Mouse (Mus musculus) heart, embryonic 12.5 days (tissue): ENCODE data around the gene Gm20661. TPM values are rescaled to one million over a fixed set of nuclear protein-coding genes. Genes with fewer than 3 reads are reported as not detected.

Experiments used
- ATAC-seq: fragments of 200-750 bp; cut with Nextera tagmentation; 2 replicates; pipeline ENCODE4 v1.8.0; 2017; ENCODE audit warnings: moderate TSS enrichment, moderate library complexity; ENCODE audit not compliant: insufficient number of reproducible peaks, low FRiP score
- H3K27ac ChIP-seq: fragments of 300-500 bp; sonication (generic); 2 replicates; pipeline ENCODE4 v1.5.1; 2016; ENCODE audit warnings: mild to moderate bottlenecking, moderate library complexity; ENCODE audit not compliant: poor library complexity, severe bottlenecking
- H3K27me3 ChIP-seq: fragments of 300-500 bp; sonication (generic); replicated peaks from 2 replicates; pipeline ENCODE4 v1.6.1; 2016; ENCODE audit warnings: mild to moderate bottlenecking, moderate library complexity
- H3K36me3 ChIP-seq: fragments of 300-500 bp; sonication (generic); 2 replicates; pipeline ENCODE4 v1.6.1; 2016; ENCODE audit warnings: mild to moderate bottlenecking, moderate library complexity
- H3K4me1 ChIP-seq: fragments of 300-500 bp; sonication (generic); replicated peaks from 2 replicates; pipeline ENCODE4 v1.6.1; 2016; ENCODE audit warnings: mild to moderate bottlenecking
- H3K4me2 ChIP-seq: fragments of 300-500 bp; sonication (generic); 2 replicates; pipeline ENCODE4 v1.6.1; 2016; ENCODE audit warnings: mild to moderate bottlenecking, moderate library complexity
- H3K4me3 ChIP-seq: fragments of 300-500 bp; sonication (generic); 2 replicates; pipeline ENCODE4 v1.5.1; 2016; ENCODE audit warnings: mild to moderate bottlenecking
- H3K9ac ChIP-seq: fragments of 300-500 bp; sonication (generic); 2 replicates; pipeline ENCODE4 v1.6.1; 2016; ENCODE audit warnings: mild to moderate bottlenecking, moderate library complexity
- H3K9me3 ChIP-seq: fragments of 300-500 bp; sonication (generic); replicated peaks from 2 replicates; pipeline ENCODE4 v1.6.1; 2016; ENCODE audit warnings: mild to moderate bottlenecking, moderate library complexity
- WGBS: fragments of 180-500 bp; shearing (Covaris S2); methylation state at CpG from one replicate; pipeline ENCODE4 v1.1.7; 2016; 5-methylcytosine and 5-hydroxymethylcytosine counted together
- polyA plus RNA-seq: library from polyadenylated mRNA; unstranded; fragments of >200 nt; fragmentation: Nextera tagmentation; extraction: Ambion mirVana; gene quantifications from 2 replicates; pipeline ENCODE4 v1.2.1, GENCODE M21; 2016

Gene Gm20661
- polyA plus RNA-seq, 1 experiment from 2014 or later = 4.4 TPM

DNA sequence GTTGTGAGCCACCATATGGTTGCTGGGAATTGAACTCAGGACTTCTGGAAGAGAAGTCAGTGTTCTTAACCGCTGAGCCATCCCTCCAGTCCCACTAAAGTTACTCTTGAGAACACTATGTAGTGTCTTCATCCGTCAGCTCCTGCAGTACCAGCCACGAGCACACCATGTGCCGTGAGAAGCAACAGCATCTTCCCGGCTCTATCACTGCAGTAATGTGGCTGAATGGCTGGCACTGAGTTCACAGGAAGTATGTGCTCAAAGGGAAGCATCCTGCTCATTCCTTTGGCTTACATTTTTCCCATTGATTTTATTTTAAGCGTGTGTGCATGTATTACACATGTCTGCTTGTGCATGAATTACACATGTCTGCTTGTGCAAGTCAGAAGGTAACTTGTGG is 15.4 kb upstream of the Gm20661 start:
- Histone ChIP-seq H3K27ac (no peak overlapping the region), H3K4me1 (peaks cover 25% of the 10 kb centered on the region), H3K9ac (no peak overlapping the region), H3K36me3 (peaks cover 31% of the 10 kb centered on the region), H3K27me3 (no peaks in the 10 kb centered on the region), H3K4me2 (no peak overlapping the region), H3K9me3 (no peaks in the 10 kb centered on the region), H3K4me3 (no peak overlapping the region)
- ATAC-seq = no peak
- WGBS = 78% methylated on average over 6 of the region's 6 CpGs

DNA sequence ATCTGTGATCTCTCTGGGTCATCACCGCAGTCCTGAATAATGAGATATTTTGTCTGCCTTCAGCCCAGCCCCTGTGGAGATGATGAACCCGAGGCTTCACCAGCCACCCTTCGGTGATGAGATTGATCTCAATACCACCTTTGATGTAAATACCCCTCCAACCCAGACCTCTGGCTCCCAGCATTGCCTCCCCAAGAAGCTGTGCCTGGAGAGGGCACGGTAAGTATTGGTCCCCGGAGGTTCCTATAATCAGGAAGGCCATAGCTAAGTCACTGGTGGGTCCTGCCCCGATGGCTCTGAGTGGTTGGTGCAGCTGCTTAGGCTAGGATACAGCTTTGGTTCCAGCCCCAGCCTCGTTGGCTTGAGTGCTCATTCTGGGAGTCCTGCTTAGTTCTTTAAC is 14.3 kb upstream of the Gm20661 start:
- no peak for ATAC-seq
- Histone ChIP-seq H3K4me1 (peaks cover 31% of the 10 kb centered on the region), H3K9ac (no peak overlapping the region), H3K27ac (no peak overlapping the region), H3K27me3 (no peaks in the 10 kb centered on the region), H3K4me3 (no peak overlapping the region), H3K36me3 (peaks cover 25% of the 10 kb centered on the region), H3K4me2 (no peak overlapping the region), H3K9me3 (no peaks in the 10 kb centered on the region)
- 87% methylated on average over 7 of the region's 7 CpGs for WGBS

DNA sequence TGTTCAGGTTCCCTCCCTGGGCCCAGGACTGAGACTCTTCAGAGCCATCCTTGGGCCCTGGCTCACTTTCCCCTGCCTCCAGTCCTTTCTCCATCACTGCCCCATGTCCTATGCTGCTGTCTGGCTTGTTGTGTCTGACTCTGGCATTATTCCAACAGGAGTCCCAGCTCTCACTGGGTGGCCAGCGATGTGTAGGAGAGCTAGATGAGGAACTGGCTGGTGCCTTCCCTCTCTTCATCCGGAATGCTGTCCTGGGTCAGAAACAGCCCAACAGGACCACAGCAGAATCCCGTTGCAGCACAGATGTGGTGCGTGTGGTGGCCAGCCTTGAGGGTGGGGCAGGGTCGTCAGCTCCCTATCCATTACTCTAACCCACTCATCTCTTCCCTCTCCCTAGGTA is 12.5 kb upstream of the Gm20661 start:
- Histone ChIP-seq H3K27me3 (no peaks in the 10 kb centered on the region), H3K9me3 (no peaks in the 10 kb centered on the region), H3K9ac (no peak overlapping the region), H3K4me3 (no peak overlapping the region), H3K4me2 (no peak overlapping the region), H3K4me1 (peaks cover 33% of the 10 kb centered on the region), H3K36me3 (peaks cover 25% of the 10 kb centered on the region), H3K27ac (no peak overlapping the region)
- 92% methylated on average over 5 of the region's 5 CpGs for WGBS
- no peak for ATAC-seq

DNA sequence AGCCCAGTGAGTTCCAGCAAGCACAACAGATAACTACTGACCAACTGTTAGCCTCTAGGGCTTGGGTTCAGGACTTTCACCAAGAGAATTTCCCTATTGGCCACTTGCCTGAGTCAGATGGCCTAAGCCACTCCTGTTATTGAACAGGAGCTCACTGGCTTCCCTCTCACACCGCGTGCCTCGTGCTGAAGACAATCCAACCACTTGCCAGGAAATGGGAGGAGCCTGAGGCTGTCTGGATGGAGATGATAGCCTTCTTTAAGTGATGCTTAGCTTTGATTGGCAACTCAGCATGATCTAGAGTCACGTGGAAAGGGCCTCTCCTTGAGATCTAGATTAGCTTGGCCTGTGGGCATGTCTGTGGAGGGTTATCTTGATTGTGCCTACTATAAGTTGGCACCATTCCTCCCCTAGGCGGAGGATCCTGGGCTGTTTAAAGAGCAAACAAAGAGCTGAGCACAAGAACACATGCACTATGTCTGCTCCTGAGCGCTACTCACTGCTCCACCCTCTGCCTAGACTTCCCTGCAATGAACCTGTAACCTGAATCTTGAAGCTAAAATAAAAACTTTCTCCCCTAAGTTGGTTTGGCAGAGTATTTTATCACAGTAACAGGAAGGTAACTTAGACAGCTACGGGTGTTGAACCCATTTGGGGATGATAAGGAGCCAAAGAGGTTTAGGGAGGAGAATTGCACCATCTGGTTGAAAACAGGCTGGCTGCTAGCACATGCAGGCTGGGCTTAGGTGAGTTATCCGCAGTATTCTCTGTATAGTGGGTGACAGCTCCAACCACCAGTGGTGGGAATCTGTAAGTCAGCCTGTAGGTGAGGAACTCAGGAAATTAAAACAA is 10.9 kb upstream of the Gm20661 start:
- Histone ChIP-seq H3K36me3 (peaks cover 23% of the 10 kb centered on the region), H3K27ac (peak overlapping the region; percentile 44)
- WGBS = 47% methylated on average over 8 of the region's 8 CpGs

DNA sequence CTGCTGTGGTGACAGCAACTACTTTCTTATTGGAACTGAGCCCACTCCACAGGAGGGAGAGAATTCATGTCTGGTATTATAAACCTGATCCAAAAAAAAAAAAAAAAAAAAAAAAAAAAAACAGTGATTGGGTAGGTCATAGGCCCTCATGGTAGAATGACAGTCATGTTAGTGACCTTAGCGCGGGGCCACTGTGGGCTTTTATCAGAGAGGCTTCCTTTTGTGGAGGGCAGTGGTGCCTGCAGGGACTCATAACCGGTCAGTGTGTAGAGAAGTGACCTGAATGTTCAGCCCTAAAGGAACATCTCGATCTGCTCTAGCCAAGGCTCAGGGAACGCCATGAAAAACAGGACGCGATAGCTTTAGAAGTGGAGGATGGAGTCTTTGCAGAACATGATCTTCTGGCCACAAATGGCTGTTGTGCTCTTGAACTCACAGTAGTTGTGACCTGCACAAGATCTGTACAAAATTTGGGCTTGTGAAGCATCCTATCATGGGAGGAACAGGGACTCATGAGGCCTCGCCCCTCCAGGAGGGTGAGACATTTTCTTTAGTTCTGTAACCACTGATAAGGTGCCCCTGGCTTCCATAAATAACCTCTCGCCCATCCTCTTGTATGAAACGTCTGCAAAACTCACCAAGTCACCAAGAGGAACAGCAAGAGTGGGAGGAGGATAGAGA is 8.2 kb upstream of the Gm20661 start:
- Histone ChIP-seq H3K4me3 (no peak overlapping the region), H3K4me2 (peak overlapping the region; percentile 71), H3K9me3 (no peaks in the 10 kb centered on the region), H3K9ac (no peak overlapping the region), H3K27me3 (no peaks in the 10 kb centered on the region), H3K27ac (peak overlapping the region; percentile 95), H3K36me3 (peaks cover 31% of the 10 kb centered on the region), H3K4me1 (peaks cover 62% of the 10 kb centered on the region)
- peak; percentile 57 for ATAC-seq
- WGBS = 26% methylated on average over 10 of the region's 10 CpGs

More for the DNA sequence above, 10.9 kb upstream of the Gm20661 start:
- ATAC-seq = peak; percentile 81
- Histone ChIP-seq H3K4me1 (peaks cover 48% of the 10 kb centered on the region), H3K27me3 (no peaks in the 10 kb centered on the region), H3K4me2 (no peak overlapping the region), H3K4me3 (no peak overlapping the region), H3K9me3 (no peaks in the 10 kb centered on the region), H3K9ac (no peak overlapping the region)

DNA sequence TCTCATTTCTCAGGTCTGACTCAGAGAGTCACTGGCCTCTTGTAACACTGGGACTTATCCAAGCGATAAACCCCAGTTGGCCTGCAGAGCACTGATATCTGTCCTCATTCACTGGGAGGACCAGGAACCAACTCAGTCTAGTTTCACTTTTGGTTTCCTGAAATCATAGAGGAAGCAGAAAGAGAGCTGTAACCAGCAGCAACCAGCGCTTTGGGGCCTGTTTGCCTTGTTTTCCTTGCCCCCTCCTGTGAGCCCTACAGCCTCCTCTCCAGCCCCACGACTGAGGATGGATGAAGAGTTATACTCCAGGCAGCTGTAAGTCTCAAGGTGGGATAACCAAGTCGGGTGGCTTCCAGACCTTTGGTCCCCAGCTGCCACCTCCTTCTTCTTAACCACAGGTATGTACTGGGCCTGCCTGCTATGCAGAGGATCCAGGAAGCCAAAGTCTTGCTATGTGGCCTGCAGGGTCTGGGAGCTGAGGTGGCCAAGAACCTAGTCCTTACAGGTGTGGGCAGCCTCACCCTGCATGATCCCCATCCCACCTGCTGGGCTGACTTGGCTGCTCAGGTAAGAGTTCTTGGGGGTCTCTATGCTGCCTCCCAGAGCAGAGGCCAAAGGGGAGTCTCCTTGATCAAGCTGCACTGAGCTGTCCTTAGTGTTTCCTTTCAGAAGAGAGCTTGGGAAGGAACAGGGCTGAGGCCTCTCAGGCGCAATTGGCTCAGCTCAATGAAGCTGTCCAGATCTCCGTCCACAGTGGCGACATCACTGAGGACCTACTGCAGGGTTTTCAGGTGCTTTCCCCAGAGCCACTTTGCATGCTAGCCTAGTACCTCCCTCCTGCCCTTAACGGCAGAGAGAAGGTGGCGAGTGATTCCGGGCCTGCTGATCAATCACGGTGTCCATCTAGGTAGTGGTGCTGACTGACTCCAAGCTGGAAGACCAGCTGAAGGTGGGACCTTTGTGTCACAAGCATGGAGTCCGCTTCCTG is 7.2 kb upstream of the Gm20661 start, which contains the start of gene Uba7:
TSS of gene Uba7 (plus strand) at position 107 of the 988 bp plus-strand sequence.
- peak within 1 kb of the TSS; percentile 39 for H3K4me3 ChIP-seq
- peak; percentile 79 for ATAC-seq
- H3K9me3 ChIP-seq = no peaks in the 10 kb centered on the region
- H3K9ac ChIP-seq = peak within 1 kb of the TSS; percentile 65
- H3K4me2 ChIP-seq = peak within 1 kb of the TSS; percentile 71
- peaks cover 30% of the 10 kb centered on the region for H3K36me3 ChIP-seq
- peaks cover 67% of the 10 kb centered on the region for H3K4me1 ChIP-seq
- no peaks in the 10 kb centered on the region for H3K27me3 ChIP-seq
- peak within 1 kb of the TSS; percentile 95 for H3K27ac ChIP-seq
- WGBS = 40% methylated on average over 12 of the region's 12 CpGs

DNA sequence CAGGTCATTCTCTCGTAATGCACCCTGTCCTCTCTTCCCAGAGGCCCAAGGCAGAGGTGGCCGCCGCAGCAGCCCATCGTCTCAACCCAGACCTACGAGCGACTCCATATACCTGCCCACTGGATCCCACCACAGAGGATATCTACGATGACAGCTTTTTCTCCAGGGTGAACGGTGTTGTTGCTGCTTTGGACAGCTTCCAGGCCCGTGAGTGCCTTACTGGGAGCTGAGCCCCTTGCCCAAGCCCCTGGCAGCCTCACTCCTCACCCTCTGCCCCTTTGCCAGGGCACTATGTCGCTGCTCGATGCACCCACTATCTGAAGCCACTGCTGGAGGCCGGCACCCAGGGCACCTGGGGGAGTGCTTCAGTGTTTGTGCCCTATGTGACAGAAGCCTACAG is 4.0 kb upstream of the Gm20661 start:
- Histone ChIP-seq H3K9ac (no peak overlapping the region), H3K27ac (no peak overlapping the region), H3K27me3 (no peaks in the 10 kb centered on the region), H3K9me3 (no peaks in the 10 kb centered on the region), H3K36me3 (peaks cover 26% of the 10 kb centered on the region), H3K4me2 (no peak overlapping the region), H3K4me3 (no peak overlapping the region), H3K4me1 (peaks cover 78% of the 10 kb centered on the region)
- 87% methylated on average over 12 of the region's 12 CpGs for WGBS
- no peak for ATAC-seq

DNA sequence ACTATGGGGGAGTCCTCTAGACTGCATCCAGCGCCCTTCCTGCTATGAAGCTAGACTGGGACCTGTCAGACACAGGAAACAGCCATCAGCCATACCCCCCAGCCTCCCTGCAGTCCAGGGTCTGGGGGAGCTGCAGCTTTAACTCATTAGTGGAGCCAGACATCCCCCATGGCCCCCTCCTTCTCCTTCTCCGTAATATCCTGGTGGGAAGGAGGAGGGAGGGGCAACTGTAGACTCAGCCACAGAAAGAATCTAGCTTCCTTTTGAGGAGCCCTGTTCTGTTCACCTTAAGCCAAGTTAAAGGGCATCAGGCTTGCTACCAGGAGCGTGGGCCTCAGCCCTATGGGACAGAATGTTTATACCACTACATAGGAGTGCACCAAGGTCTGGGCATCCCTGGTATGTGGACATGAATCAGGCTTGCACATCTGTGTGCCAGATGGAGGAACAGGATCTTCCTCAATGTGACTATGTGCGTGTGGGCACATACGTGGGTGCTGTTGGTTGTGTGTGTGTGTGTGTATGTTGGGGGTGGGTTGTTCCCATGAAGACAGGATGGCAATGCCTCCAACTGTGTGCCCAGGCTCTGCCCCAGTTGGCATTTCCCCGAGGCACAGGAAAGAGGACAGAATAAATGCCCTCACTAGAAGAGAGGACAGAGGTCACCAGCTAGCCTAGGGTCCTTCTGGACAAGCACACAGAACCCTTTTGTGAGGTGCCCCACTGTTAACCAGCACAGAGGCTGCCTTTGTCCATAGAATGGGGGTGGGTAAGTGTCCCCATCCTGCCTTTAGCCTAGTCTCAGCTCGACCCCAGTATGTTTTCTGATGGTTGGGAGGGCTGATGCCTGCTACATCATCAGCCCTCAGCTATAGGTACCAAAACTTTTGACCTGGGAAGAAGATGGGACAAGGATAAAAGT is 913 bp upstream of the Gm20661 start:
- H3K9ac ChIP-seq = peak overlapping the region; percentile 84
- H3K27me3 ChIP-seq = no peaks in the 10 kb centered on the region
- peak; percentile 13 for ATAC-seq
- peaks cover 68% of the 10 kb centered on the region for H3K4me1 ChIP-seq
- peak overlapping the region; percentile 100 for H3K27ac ChIP-seq
- peak overlapping the region; percentile 78 for H3K4me3 ChIP-seq
- H3K36me3 ChIP-seq = peaks cover 32% of the 10 kb centered on the region
- H3K4me2 ChIP-seq = peak overlapping the region; percentile 78
- 36% methylated on average over 7 of the region's 7 CpGs for WGBS
- no peaks in the 10 kb centered on the region for H3K9me3 ChIP-seq

DNA sequence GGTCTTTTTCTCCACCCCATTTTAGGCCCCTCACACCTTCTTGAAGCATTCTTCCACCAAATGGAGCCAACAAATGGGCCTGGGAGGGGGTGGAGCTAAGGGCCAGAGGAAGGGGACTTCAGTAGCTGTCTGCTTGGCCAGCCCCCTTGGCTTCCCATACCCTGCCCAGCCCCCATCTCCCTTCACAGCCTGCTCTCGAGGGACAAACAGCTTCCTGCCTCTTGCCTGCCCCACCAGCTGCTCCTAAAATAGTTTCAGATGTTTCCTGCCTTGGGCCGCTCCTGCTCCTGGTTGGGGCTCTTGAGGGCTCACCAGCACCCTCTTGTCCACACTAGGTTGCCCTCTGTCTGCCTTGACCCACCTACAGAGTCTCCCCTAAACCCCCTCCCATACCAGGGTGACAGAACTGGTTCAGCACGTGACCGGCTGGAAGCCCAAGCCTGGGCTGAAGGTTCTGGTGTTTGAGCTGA is 598 bp downstream of the Gm20661 start:
- WGBS = 5% methylated on average over 4 of the region's 4 CpGs
- Histone ChIP-seq H3K4me1 (peaks cover 57% of the 10 kb centered on the region), H3K27me3 (no peaks in the 10 kb centered on the region), H3K4me2 (peak overlapping the region; percentile 78), H3K36me3 (peaks cover 25% of the 10 kb centered on the region), H3K27ac (peak overlapping the region; percentile 100), H3K9ac (peak overlapping the region; percentile 84), H3K9me3 (no peaks in the 10 kb centered on the region), H3K4me3 (peak overlapping the region; percentile 78)
- peak; percentile 62 for ATAC-seq
